Mouse (Mus musculus) liver, postnatal 0 days (tissue): Measurements from ENCODE around the gene Mkln1.

Experiments used
- CTCF ChIP-seq: sonication (generic); IDR thresholded peaks from 2 replicates; pipeline ENCODE4 v1.5.1; 2016; ENCODE audit warnings: antibody characterized with exemption, low read depth
- EP300 ChIP-seq: IDR thresholded peaks from 2 replicates; pipeline ENCODE4 v1.6.1; 2016; ENCODE audit warnings: antibody characterized with exemption, low read depth, mild to moderate bottlenecking

DNA sequence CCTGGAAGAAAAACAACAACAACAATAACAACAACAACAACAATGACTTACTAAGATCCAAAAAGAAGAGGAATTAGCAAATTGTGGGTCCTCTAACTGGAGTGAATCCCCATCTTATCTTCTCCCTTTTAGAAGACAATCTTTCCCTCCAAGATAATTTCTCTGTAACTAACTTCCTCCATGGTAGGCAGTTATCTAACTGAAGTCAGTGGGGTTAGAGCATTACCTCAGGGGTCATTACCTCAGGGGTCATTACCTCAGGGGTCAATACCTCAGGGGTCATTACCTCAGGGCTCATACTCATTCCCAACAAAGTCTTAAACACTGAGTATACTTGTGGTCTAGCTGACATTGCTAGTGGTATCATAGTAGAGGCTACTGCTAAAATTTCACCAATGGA is 1.2 kb upstream of the Mkln1 start:
- no peak for TF ChIP-seq EP300
- no peak for TF ChIP-seq CTCF
